Mouse (Mus musculus) ovary, postnatal 10 days (tissue): Measurements from ENCODE around the gene Slc9a7.

ENCODE experiments used
- DNase-seq: peaks from one replicate; pipeline ENCODE4 v3.0.0; 2022; ENCODE audit warnings: low spot score

Gene Slc9a7

DNA sequence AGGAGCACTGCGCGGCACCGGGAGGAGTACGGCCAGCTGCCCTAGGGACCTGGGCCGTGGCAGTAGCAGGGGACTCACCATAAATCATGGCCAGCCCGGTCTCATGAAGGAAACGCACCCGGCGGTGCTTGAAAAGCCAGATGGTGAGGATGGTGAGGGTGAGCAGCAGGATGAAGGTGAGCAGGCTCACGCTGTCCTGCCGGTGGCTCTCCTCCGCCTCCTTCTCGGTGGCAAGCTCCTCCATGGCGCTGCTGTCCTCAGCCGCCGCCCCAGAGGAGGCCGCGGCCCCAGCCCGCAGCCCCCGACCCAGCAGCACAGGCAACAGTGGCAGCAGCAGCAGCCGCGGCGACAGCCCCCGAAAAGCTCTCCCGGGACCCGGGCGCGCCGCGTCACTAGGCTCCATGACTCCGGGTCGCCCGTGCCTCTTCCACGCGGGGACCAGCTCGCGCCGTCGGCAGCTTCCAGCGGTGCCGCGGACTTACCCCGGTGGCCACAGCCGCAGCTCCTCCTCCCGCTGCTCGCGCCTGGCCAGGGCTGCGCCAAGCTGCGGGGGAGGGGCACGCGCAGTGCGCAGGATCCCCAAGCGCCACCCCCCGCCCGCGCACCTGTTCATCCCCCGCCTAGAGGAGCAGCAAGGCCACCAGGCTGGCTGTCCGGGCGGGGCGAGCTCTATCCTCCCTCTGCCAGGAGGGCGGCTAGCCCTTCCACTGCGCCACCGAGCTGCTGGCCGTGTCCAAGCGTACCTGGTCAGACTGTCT lies at the start of gene Slc9a7:
Gene Slc9a7 (minus strand): TSS at position 526 of the 758 bp plus-strand sequence.
- DNase-seq = peak; percentile 18

DNA sequence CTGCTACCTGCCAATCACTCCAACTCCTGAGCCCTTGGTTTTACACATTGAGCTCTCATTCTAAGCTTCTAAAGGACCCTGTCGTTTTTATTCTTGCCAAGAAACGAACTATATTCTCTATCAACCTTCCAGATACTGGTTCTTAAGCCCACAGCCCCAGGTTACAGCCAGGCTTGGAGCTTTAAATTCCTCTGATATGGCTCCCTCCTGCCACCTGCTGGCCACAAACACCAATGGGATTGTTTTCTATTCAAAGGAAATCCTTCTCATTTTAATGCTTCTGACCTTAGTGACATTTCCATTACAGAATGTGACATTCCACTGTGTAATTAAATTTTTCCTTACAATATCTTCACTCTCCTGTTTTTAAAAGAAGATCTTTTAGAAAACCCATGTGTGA lies 44.1 kb upstream of the Slc9a7 start:
- no peak for DNase-seq

DNA sequence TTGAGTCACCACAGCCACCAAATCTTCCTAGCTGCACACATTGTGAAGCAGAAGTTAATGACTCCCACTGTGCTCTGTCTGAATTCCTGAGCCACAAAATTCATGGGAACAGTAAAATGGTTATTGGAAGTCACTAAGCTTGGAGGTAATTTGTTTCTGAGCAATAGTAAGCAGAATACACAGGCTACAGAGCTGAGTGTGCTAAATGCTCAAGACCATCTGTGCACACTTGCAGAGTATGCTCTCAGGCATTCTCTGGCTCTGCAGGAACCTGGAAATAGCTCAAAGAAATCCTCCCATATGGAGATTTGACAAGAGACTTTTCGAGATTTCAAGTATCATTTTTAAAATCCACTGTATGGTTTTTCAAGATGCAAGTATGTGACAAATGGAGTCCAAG lies 41.1 kb upstream of the Slc9a7 start:
- no peak for DNase-seq

DNA sequence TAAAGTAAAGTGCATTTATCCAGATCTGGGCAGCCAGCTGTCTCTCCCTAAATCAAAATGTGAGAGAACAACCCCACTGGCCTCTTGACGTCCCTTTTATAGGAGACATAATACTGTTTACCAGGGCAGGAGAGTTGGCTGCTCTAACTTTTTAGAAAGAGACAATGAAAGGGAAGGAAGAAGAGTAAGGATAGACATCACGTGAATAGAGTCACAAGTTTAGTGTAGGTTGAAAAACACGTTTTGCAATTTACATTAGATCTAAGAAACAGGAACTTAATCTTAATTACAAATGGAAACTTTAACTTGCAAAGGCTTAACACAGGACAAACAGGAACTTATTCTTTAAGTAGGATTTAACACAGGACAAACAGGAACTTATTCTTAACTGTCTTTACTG lies 15.6 kb upstream of the Slc9a7 start:
- DNase-seq = no peak

DNA sequence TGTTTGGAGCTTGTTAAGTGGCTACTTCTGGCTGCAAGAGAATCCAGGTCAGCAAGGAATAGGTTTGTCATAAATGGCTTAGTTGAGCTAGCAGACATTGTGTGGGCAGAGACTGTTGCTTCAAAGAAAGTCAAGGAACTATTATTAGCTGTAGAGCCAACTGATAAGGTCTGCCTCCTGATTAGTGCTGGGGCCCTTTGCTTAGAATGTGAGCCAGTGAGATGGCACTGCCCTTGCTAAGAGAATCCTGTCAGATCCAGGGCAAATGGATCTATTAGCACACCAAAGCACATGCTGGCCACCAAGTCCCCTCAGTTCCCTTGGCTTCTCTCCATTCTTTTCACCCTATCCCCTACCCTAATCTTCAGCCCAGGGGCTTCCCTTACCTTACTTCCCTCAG lies 14.3 kb upstream of the Slc9a7 start:
- no peak for DNase-seq

DNA sequence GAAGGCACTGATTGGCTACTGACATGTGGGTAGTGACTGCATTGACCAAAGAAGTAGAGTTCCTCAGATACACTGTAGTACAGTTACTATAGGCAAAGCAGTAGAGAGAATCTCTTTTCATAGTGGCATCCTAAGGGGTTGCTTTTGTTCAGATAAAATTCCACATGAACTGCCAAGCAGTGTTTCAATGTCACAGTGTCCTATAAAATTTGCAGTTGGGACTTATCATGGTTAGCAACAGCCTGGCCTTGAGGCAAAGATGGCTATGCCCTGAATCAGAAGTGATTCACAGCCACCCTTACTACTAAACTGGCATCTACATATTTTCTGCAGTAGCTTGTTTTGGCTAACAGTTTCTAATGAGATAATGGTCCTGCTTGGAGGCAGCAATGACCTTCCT lies 11.7 kb upstream of the Slc9a7 start:
- DNase-seq = no peak

DNA sequence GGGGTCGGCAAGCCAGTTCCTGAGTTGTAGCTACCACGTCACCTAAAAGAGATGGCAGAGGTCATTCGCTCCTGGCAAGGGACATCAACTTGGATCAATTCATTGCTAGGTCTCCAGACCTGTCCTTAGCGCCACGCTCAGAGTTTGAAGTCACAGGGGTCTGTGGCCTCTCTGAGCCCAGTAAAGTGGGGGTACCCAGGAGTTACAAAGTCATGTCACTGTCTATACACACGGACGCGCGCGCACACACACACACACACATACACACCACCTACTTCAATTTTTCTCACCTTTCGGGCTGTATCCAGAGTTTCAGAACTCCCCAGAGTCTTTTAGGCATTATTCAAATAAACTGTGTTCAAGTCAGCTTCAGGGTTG lies 422 bp upstream of the Slc9a7 start:
- DNase-seq = no peak

DNA sequence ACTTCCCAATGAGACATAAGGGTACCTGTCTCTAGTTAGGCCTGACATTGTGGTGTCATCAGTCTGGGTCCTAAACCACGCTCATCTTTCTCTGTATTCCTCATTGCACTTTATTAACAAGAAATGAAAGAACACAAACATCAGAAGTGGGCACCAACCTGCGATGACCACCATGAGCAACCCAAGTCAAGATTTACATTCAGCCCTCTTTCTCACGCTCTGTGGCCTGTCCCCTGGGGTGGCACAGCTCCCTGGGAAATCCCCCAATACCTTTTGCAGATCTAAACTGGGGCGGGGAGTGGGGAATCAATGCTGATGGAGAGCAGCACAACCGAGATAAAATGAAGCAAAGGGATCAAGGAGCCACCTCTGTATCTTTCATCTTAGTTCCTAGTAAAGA lies 892 bp downstream of the Slc9a7 start:
- no peak for DNase-seq

DNA sequence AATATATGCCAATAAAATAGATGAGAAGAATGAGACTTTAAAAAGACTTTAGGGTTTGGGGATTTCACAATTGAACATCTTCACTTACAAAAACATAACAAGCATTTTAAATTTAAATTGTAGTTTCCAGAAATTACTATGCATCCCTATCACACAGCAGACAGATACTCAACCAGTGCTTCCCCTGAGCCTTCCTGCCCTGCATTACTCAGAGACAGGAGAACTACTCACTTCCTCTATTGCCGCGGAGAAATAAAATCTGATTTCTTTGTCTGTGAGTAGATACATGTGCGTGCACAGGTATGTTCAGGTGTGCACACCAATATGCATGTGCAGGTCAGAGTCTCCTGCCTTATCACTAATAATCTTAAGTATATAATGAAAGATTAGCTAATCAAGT lies 2.9 kb downstream of the Slc9a7 start:
- no peak for DNase-seq

DNA sequence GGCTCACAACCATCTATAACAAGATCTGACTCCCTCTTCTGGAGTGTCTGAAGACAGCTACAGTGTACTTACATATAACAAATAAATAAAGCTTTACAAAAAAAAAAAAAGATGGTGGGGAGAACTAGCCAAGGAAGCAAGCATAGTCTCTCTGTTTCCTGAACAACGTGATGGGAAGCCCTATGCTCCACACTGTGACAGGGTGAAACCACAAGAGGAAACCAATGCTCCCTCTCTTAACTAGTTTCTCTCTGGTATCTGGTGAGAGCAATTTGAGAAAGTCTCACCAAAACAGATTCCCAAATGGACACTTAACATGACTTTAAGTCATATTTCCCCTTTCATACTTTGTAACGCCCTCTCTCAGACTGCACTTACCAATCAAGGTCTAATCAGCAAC lies 5.4 kb downstream of the Slc9a7 start:
- DNase-seq = no peak

DNA sequence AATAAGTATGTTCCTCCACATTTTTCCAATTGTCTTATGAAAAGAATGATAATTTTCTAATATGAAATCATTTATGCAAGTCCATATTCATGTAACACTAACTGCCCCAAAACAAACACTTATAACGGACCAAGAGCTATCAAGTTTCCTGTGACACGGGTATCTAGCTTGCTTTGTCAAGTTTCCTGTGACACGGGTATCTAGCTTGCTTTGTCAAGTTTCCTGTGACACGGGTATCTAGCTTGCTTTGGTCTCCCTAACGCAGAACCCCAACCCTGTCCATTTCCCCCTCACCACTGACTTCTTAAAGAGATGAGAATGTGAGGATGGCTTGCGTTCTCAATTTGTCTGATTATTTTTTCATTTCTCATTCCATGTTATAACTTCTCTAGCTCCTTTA lies 12.2 kb downstream of the Slc9a7 start:
- DNase-seq = no peak

DNA sequence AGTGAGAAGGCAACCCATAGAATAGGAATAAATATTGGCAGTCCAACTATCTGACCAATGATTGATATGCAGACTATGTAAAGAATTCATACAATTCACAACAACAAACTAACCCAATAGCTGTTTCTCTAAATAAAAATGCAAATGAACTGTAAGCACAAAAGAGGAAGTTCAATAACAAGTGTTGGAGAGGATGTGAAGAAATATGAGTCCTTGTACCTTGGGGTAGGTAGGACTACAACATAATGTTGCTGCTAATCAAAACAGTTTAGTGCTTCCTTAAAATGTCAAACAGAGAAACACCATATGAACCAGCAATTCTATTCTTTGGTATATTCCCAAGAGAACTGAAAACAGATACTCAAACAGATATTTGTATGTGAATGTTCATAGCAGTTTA lies 17.8 kb downstream of the Slc9a7 start:
- no peak for DNase-seq

DNA sequence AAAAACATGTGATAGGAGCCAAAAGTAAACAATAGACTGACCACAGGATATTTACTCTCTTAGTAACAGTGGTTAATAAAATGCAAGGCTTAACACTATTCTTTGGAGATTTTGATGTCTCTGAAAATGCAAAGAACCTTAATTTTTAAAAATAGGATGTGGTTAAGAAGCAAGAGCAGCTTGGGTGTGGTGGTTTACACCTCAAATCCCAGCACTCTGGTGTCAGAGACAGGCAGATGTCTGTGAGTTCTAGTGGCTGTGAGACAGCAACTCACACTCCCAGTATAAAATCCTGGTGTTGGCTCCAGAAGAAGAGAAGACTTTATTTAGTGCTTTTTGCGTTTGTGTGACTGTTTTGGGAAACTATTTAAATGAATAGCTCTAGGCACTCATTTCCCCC lies 19.6 kb downstream of the Slc9a7 start:
- DNase-seq = no peak

DNA sequence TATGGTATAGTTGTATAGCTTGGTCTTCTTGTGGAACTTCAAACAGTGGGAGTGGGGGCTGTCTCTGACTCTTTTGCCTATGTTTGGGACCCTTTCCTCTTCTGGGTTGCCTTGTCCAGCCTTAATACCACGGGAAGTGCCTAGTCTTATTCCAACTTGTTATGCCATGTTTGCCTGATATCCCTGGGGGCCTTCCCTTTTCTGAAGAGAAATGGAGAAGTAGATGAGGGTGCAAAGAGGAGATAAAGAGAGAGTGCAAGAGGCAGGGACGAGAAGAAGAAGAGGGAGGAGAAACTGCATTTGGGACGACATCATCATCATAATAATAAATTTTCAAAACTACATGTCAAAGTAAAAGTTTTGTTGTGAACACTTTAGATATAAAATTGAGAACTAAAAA lies 21.6 kb downstream of the Slc9a7 start:
- no peak for DNase-seq

DNA sequence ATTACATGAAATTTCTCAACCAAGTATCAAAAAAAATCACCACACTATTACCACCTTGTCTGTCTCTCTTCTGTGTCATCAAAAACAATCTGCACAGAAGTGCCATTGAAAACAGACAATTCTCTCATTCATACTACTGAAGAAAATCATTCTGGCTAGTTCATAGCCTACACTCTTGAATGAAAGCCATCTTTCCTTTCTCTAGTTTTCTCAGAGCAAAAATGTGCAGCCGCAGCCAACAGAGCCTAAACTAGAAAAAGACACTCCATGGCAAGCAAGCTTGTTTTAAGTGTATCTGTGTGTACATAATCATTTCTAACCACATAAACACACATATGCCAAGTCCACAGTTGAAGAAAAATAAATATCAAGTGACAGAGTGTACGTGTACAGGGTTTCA lies 27.2 kb downstream of the Slc9a7 start:
- no peak for DNase-seq

DNA sequence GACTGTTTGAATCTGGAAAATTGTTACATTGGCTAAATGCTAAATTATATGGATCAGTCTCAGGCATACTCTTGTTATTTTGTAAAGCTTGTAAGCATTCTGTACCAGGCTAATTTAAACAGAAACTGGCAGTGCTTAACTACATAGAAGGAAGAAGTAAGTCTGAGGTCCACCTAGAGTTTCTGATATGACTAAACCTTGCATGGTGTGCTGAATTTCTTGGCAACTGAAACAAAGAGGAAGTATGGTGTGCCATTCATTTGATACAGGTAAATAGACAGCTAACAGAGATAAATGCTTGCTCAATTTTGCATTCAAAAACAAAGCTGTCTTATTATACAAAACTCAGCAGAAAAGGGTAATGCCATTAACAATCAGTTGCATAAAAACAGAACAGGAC lies 63.5 kb downstream of the Slc9a7 start:
- no peak for DNase-seq

DNA sequence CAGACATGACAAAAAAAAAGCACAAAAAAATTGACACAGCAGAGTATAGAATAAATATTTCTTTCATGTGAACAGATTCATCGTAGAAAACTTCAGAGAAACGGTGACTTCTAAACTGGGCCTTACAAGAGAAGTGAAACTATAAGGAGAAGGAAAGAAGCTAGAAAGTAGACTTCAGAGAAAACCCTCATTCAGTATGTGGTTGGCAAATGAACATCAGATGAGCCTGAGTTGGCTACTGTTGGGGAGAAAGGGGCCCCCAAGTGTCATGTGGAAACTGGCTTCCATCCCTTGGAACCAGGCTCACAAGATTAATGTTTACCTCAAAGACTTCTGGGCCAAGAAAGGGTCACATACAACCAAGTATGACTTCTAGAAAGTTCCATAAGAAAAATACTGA lies 70.1 kb downstream of the Slc9a7 start:
- no peak for DNase-seq

DNA sequence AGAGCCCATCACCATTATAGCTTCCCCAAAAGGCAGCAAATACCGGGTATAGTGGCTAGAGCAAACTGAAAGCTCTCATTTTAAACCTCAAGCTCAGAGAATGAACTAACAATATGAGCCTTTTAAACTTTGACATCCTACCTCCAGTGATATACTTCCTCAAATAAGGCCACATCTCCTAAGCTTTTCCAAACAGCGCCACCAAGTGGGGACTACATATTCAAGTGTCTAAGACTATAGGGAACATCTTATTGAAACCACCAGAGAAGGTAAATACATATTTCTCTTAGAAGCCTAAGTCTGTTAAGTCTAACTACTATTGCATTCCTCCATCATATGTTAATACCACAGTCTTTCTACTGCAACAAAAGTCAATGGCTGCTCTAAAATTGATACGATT lies 106.0 kb downstream of the Slc9a7 start:
- DNase-seq = no peak

DNA sequence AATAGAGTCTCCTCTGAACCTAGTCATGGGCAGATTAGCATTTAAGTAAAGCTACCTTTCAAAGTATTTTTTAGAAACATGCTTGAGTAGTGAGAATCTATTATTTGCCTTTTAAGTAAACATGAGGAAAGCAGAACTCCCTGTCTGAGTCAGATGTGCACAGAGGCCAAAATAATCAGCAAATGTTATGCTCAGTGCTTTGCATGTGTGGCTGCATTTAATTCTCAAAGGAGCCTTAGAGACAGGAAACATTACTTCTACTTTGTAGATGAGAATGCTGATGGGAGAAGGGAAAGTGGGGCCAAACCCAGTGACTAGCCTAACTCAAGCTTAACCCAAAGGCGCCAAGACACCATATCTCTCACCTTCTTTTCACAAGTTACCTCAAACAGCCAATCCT lies 114.8 kb downstream of the Slc9a7 start:
- no peak for DNase-seq

DNA sequence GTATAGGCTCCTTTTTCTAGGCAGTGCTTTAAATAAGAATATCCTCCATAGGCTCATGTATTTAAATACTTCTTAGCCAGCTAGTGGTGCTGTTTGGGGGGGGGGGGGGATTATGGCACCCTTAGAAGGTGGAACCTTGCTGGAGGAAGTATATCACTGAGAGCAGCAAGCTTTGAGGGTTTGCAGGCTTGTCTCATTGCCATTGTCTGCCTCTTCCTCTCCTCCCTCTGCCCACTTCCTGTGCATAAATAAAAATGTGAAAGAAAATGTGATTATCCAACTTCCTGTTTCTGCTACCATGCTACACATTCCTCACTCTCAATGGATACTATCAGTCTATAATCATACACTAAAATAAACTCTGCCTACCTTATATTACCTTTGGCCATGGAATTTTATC lies 123.2 kb downstream of the Slc9a7 start:
- no peak for DNase-seq

DNA sequence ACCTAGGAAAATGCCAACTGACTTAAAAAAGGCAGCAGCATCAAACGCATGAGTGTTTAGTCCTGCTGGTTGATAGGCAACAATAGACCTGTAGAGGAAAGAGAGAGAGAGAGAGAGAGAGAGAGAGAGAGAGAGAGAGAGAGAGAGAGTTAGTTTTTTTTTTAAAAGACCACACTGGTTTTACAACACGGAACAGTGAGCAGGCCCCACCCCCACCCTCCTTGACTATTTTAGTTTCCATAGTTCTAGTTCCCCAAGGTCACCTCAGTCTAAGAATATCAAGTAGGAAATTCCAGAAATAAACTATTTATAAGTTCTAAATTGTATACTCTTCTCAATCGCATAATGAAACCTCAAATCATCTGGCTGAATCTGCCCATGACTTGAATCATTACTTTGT lies 126.6 kb downstream of the Slc9a7 start:
- DNase-seq = no peak

DNA sequence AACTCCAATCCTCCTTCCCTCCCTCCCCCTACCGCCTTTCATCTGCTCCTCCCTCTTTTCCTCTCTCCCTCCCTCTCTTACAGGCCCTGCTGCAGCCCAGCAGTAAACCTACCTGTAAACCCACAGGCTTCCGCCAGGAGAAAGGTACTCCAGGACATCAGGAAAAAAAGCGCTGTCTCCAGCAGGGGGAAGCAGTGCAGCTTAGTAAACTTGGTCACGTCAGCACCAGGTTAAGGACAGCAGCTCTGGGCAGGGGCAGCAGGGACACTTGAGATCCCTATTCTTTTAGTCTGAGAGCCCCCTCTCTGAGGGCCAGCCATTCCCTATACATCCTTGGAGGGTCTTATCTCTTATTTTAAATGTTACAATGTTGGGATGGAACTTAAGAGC lies 129.3 kb downstream of the Slc9a7 start:
- no peak for DNase-seq

DNA sequence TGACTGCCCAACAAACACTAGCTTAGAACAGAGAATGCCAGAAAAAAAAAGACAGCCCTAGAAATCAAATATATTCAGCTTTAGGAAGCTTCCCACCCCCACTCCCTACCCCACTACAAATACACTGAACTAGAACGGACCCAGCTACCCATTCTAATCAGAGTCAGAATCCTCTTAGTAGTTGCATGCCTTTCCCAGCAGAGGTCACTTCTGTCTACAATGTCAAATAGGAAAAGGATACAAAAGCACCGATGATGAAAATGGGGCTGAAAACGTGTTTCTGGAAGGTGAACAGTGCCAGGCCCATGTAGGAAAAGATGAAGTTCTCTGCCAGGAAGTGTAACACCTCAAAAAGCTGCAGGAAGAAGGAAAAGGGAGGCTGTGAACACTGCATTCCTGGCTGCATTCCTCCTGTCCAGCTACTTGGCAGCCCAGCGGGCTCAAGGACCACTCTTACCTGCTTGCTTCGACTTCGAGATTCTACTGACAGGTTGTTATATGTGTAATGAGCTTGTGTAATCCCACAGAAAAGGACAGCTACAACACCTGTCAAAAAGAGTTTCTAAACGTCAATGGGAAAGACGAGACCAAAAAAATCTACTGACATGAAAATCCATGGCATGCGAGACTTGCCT lies 129.8 kb downstream of the Slc9a7 start:
- DNase-seq = no peak

DNA sequence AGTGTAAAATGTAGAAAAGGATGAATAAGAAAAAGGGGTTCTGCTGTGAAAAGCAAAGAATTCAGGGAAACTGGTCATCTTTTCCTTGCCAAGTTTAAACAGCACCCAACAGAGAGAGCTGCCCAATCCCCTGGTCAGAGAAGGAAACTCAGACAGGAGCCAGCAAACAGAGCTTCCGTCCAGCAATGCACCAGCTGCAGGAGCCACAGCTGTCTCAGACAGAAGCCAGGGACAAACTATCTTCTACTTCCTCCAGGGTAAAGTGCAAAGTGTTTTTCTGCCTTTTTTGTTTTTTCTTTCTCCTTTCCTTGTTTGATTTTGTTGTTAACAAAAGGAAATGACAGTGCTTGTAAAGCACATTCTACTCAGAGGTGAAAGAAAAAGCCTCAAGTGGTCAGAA lies 131.3 kb downstream of the Slc9a7 start:
- DNase-seq = no peak
